Mouse (Mus musculus): ENCODE data around the gene Mtf2. TPM values are rescaled to one million over a fixed set of nuclear protein-coding genes. Genes with fewer than 3 reads are reported as not detected.

Mtf2 gene
- polyA plus RNA-seq, 1 experiment from 2014 or later: 134 TPM

DNA sequence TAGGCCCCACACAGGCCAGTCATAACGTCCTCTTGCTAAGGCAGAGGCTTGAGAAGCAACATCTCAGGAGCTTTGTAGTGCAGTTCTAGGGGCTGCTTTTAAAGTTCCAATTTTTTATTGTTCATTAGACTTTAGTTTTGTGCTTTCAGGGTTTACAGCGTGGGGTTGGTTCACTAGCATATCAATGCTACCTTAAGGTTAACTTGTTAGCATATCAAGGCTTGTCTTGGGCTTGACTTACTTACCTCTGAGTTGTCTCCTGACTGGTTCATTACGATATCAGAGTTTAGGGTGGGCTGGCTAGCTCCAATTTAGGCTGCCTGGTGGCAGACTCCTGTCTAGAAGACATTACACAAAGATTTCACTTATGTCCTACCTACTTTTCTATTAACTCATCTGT, 32.2 kb downstream of the Mtf2 start:
- Histone ChIP-seq H3K4me1 (no peaks in the 10 kb centered on the region), H3K9ac (no peak overlapping the region), H3K4me3 (replicated peaks) (no peak overlapping the region), H3K27ac (no peak overlapping the region), H3K4me2 (no peak overlapping the region), H3K9me3 (no peaks in the 10 kb centered on the region), H3K27me3 (no peaks in the 10 kb centered on the region), H3K36me3 (replicated peaks) (peaks cover 49% of the 10 kb centered on the region)
- no peak for ATAC-seq (ENCODE audit: low FRiP score)
- 94% methylated on average over 3 of the region's 3 CpGs for WGBS

DNA sequence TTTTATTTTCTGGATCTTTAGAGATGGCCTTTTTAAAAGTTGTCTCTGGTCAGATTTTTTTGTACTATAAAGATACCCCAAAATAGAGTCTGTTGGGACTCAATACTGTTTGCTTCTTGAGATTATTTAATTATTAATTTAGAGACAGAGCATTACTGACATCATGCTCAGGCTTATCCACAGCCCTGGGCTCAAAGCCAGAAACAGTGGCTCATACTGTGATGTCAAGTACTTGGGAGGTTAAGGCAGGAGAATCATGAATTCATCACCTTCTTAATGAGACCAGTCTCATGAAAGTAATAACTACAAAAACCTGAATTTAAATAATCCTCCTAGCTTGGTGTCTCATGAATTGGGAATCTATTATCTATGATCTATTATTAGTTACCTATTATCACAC, 34.7 kb downstream of the Mtf2 start:
- H3K4me3 ChIP-seq (replicated peaks): no peak overlapping the region
- no peaks in the 10 kb centered on the region for H3K9me3 ChIP-seq
- no peaks in the 10 kb centered on the region for H3K4me1 ChIP-seq
- H3K36me3 ChIP-seq (replicated peaks): peaks cover 52% of the 10 kb centered on the region
- no peak overlapping the region for H3K27ac ChIP-seq
- ATAC-seq (ENCODE audit: low FRiP score): no peak
- H3K27me3 ChIP-seq: no peaks in the 10 kb centered on the region
- no peak overlapping the region for H3K4me2 ChIP-seq
- H3K9ac ChIP-seq: no peak overlapping the region

DNA sequence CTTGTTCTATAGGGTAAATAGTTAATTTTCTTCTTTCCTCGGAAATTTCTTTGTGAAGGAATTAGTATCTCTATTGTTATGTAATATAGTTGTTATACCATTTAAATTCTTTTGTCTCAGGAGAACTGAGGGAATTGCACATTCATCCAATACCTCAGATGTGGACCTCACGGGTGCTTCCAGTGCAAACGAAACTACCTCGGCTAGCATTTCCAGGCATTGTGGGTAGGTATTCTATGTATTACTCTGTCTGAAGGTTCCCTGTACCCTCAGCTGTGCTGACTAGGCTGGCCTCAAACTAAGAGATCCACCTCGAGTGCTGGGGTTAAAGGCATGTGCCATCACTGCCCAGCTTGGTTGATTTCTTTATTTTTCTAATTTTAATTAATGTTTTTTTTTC, 38.8 kb downstream of the Mtf2 start:
- Histone ChIP-seq H3K36me3 (replicated peaks) (peaks cover 49% of the 10 kb centered on the region), H3K27me3 (no peaks in the 10 kb centered on the region), H3K4me3 (replicated peaks) (no peak overlapping the region), H3K4me2 (no peak overlapping the region), H3K9me3 (no peaks in the 10 kb centered on the region), H3K27ac (no peak overlapping the region), H3K9ac (no peak overlapping the region), H3K4me1 (no peaks in the 10 kb centered on the region)
- ATAC-seq (ENCODE audit: low FRiP score): no peak
- WGBS: 86% methylated on average over 5 of the region's 5 CpGs

DNA sequence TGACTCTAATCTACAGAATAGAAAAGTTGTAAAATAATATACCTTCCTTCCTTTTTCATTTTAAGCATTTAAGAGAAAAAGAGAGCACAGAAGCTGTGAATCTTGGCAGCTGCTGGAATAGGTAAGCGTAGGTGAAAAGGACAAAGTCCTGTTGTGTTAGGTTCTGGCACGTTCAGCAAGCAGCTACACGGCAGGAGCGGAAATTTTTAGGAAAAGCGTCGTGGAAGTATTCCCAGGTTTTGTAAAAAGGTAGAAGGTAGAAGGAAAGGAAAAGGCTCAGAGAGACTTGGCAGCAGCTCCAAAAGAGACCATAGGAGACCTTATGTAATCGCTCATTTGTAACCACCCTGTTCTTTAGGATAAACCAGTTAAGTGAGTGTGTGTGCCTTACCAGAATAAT, 43.9 kb downstream of the Mtf2 start:
- no peak for ATAC-seq (ENCODE audit: low FRiP score)
- Histone ChIP-seq H3K9ac (no peak overlapping the region), H3K4me1 (no peaks in the 10 kb centered on the region), H3K36me3 (replicated peaks) (peaks cover 33% of the 10 kb centered on the region), H3K9me3 (no peaks in the 10 kb centered on the region), H3K4me2 (no peak overlapping the region), H3K27ac (no peak overlapping the region), H3K4me3 (replicated peaks) (no peak overlapping the region), H3K27me3 (no peaks in the 10 kb centered on the region)
- WGBS: 95% methylated on average over 7 of the region's 7 CpGs

DNA sequence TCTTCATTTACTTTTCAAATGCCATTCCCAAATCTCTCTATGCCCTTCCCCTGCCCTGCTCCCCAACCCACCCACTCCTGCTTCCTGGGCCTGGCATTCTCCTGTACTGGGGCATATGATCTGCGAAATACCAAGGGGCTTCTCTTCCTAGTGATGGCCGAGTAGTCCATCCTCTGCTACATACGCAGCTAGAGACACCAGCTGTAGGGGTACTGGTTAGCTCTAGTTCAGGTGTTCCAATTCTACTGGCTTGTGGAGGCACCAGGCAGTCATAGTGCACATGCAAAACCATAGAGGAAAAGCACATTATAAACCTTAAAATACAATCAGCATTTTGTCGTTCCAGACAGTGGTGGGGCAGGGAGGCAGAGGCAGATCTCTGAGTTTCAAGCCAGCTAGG, 52.2 kb downstream of the Mtf2 start:
- Histone ChIP-seq H3K9ac (no peak overlapping the region), H3K36me3 (replicated peaks) (peaks cover 3% of the 10 kb centered on the region; the same call in 1 of the 2 replicates), H3K4me1 (no peaks in the 10 kb centered on the region), H3K27ac (no peak overlapping the region), H3K27me3 (no peaks in the 10 kb centered on the region), H3K4me3 (replicated peaks) (no peak overlapping the region), H3K4me2 (no peak overlapping the region), H3K9me3 (no peaks in the 10 kb centered on the region)
- 93% methylated on average over 4 of the region's 4 CpGs for WGBS
- ATAC-seq (ENCODE audit: low FRiP score): no peak

DNA sequence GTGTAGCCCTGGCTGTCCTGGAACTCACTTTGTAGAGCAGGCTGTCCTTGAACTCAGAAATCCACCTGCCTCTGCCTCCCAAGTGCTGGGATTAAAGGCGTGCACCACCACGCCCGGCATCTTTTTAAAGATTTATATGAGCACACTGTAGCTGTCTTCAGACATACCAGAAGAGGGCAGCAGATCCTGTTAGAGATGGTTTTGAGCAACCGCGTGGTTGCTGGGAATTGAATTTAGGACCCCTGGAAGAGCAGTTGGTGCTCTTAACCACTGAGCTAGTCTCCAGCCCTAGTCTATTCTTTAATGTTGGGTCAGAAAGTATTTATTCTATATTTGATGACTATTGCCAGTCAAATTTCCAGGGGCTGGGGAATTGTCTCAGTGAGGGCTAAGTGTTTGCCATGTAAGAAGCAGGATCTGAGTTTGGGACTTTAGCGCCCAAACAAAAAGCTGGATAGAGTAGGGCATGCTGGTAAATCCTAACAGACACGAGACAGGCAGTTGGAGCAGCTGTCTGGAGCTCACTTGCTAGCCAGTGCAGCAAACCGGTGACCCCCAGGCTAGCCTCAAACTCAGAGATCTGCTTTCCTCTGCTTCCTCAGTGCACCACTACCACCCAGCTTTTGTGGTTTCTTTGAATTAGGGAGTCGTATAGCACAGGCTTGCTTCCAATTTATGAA, 54.9 kb downstream of the Mtf2 start:
- H3K9me3 ChIP-seq: no peaks in the 10 kb centered on the region
- H3K9ac ChIP-seq: no peak overlapping the region
- H3K27me3 ChIP-seq: no peaks in the 10 kb centered on the region
- H3K27ac ChIP-seq: no peak overlapping the region
- WGBS: 83% methylated on average over 9 of the region's 9 CpGs
- peaks cover 7% of the 10 kb centered on the region; the same call in 1 of the 2 replicates for H3K36me3 ChIP-seq (replicated peaks)
- no peak for ATAC-seq (ENCODE audit: low FRiP score)
- no peak overlapping the region for H3K4me2 ChIP-seq
- no peaks in the 10 kb centered on the region for H3K4me1 ChIP-seq
- no peak overlapping the region for H3K4me3 ChIP-seq (replicated peaks)

DNA sequence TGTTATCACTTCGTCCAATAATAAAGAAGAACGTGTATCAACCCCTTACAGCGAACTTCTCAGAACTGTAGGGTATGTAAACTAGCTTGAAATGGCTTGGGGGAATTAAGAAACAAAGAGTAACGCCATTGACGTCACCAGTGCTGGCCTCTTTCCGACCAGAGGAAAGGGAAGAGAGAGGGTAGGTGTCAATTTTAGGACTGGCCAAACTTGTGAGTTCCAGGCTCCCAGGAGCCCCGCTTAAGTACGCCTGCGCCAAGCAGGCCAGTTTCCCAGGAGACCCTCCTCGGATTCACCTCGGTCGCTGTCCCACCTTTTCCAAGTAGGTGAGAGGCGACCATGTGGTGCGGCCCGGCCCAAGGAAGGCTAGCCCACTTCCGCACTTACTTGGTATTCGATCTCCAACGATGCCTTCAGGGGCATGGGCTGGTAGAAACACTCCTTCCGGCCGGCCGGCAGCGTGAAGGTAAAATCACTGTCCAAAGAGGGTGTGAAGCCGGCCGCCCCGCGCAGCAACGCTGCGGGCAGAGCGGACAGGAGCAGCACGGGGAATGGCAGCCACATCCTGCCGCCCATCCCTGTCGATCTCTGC, 66.5 kb downstream of the Mtf2 start:
- Histone ChIP-seq H3K36me3 (replicated peaks) (no peaks in the 10 kb centered on the region; the same call in 1 of the 2 replicates), H3K9me3 (no peaks in the 10 kb centered on the region), H3K4me2 (peak overlapping the region; percentile 63), H3K4me1 (peaks cover 19% of the 10 kb centered on the region), H3K27me3 (no peaks in the 10 kb centered on the region), H3K9ac (peak overlapping the region; percentile 68), H3K27ac (peak overlapping the region; percentile 78), H3K4me3 (replicated peaks) (peak overlapping the region; percentile 63)
- under 1% methylated on average over 32 of the region's 32 CpGs for WGBS
- ATAC-seq (ENCODE audit: low FRiP score): peak; percentile 55; the same call in 1 of the 2 replicates

DNA sequence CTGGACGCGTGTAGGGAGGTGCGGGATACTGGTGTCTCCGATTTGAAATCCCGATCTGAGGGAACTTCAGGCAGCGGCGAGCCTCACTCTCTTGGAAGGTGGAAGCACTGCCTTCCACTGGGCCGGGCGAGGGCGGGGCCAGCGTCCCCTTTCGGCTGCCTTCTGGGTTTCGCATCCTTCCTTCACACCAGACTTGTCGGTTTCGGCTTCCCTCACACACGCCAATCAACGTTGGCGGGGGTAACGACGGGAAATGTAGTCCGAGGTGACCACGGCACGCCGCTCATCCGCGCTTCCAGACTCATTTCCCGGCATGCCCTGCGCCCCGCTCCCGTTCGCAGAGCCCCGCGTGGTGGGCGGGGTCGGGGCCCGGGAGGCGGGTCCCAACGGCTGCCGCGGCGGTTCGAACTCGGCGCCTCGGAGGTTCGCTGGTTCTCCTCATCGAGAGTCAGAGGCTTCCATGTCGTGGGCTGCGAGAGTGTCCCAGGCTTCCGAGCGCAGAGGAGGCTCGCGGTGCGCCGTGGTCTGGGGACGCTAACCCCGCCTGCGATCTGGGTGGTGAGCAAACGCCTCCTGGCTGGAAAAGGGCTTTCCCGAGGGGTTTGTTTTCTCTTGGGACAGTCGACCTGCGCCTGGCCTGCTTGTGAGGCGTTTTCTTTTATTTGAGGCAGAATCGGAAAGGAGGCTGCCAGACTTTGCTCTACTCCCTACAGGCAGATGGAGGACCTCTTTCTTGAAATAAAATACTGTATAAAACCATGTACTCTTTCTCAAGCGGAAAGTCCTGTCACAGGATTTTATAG, 67.2 kb downstream of the Mtf2 start, which contains the start of the genes Tmed5 and Ccdc18:
Tmed5 (minus strand) TSS at position 180 of the 803 bp plus-strand sequence.
Ccdc18 (plus strand) TSS at position 435 of the 803 bp plus-strand sequence.
- Histone ChIP-seq H3K36me3 (replicated peaks) (no peaks in the 10 kb centered on the region; the same call in 1 of the 2 replicates), H3K9me3 (no peaks in the 10 kb centered on the region), H3K4me3 (replicated peaks) (peak within 1 kb of the TSS; percentile 63), H3K27ac (peak within 1 kb of the TSS; percentile 78), H3K27me3 (no peaks in the 10 kb centered on the region), H3K4me1 (peaks cover 19% of the 10 kb centered on the region), H3K9ac (peak within 1 kb of the TSS; percentile 71), H3K4me2 (peak within 1 kb of the TSS; percentile 63)
- ATAC-seq (ENCODE audit: low FRiP score): peak; percentile 97
- under 1% methylated on average over 65 of the region's 65 CpGs for WGBS

DNA sequence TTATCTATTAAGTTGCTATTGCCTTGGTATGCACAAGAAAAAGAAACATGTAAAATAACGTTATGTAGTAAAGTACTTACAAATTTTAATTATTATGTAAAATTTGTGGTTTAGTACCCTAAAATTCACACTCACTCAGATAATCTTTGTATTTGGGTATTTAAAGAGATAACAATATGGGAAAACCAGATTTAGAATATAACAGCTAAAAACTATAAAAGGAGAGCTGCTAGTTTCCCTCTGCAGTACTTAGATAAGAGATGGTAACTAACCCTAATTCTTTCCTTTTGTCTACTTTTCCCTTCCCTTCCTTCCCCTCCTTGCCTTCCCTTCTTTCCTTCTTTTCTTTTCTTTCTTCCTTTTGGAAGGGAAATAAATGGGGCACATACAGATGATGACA, 87.1 kb downstream of the Mtf2 start:
- no peak overlapping the region for H3K4me2 ChIP-seq
- no peaks in the 10 kb centered on the region for H3K4me1 ChIP-seq
- WGBS: 91% methylated on average over 1 of the region's 1 CpGs
- H3K9me3 ChIP-seq: no peaks in the 10 kb centered on the region
- no peaks in the 10 kb centered on the region for H3K36me3 ChIP-seq (replicated peaks)
- H3K9ac ChIP-seq: no peak overlapping the region
- ATAC-seq (ENCODE audit: low FRiP score): no peak
- H3K27me3 ChIP-seq: no peaks in the 10 kb centered on the region
- no peak overlapping the region for H3K27ac ChIP-seq
- no peak overlapping the region for H3K4me3 ChIP-seq (replicated peaks)

Other genes with a start within 250 kb of the Mtf2 start
- gene Ube2d2b, start 235.6 kb upstream of the Mtf2 start, polyA plus RNA-seq (2016; fragmentation: Nextera tagmentation; extraction: Ambion mirVana): 0.23 and 0.26 TPM in 2 replicates
- 54.8 and 57.4 TPM in 2 replicates for gene Evi5, start 190.6 kb upstream of the Mtf2 start, polyA plus RNA-seq (2016; fragmentation: Nextera tagmentation; extraction: Ambion mirVana)
- 62.6 and 63.6 TPM in 2 replicates for gene Rpl5, start 165.2 kb upstream of the Mtf2 start, polyA plus RNA-seq (2016; fragmentation: Nextera tagmentation; extraction: Ambion mirVana)
- gene Fam69a, start 78.6 kb upstream of the Mtf2 start, polyA plus RNA-seq (2016; fragmentation: Nextera tagmentation; extraction: Ambion mirVana): 22.1 and 22.6 TPM in 2 replicates
- 26.2 and 29.7 TPM in 2 replicates for gene Tmed5, start 66.9 kb downstream of the Mtf2 start, polyA plus RNA-seq (2016; fragmentation: Nextera tagmentation; extraction: Ambion mirVana)
- 13.1 and 13.4 TPM in 2 replicates for gene Ccdc18, start 67.2 kb downstream of the Mtf2 start, polyA plus RNA-seq (2016; fragmentation: Nextera tagmentation; extraction: Ambion mirVana)
- gene Dr1, start 203.2 kb downstream of the Mtf2 start, polyA plus RNA-seq (2016; fragmentation: Nextera tagmentation; extraction: Ambion mirVana): 54.1 and 54.3 TPM in 2 replicates
- 7.3 and 8.3 TPM in 2 replicates for gene Pigg, start 246.9 kb downstream of the Mtf2 start, polyA plus RNA-seq (2016; fragmentation: Nextera tagmentation; extraction: Ambion mirVana)